Mouse (Mus musculus): ENCODE data around the gene H2al1e. TPM values are rescaled to one million over a fixed set of nuclear protein-coding genes. Genes with fewer than 3 reads are reported as not detected.

The H2al1e gene
- not detected in 2 replicates for polyA plus RNA-seq (2015; fragmentation: Nextera tagmentation; extraction: Ambion mirVana)

DNA sequence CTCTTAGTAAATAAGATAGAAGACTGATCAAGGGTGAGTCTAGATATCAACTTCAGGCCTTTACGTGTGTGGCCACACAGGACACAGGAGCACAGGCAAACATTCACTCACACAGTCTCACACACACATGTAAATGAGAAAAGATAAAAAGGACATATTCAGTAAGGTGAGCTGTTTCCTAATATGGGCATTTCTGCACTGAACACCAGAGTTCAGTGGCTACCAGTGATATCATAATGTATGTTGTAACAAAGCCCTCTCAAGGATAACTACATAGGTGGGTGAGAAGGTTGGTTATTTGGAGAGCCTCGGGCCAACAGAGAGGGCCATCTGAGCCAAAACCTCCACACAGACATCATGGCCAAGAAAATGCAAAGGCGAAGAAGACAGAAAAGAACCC, at the start of gene H2al1e:
H2al1e (plus strand) TSS at position 301 of the 400 bp plus-strand sequence.

DNA sequence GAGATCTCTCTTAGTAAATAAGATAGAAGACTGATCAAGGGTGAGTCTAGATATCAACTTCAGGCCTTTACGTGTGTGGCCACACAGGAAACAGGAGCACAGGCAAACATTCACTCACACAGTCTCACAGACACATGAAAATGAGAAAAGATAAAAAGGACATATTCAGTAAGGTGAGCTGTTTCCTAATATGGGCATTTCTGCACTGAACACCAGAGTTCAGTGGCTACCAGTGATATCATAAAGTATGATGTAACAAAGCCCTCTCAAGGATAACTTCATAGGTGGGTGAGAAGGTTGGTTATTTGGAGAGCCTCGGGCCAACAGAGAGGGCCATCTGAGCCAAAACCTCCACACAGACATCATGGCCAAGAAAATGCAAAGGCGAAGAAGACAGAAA, 12.8 kb upstream of the H2al1e start, which contains the start of gene H2al1a:
H2al1a (plus strand) TSS at position 301 of the 400 bp plus-strand sequence.

DNA sequence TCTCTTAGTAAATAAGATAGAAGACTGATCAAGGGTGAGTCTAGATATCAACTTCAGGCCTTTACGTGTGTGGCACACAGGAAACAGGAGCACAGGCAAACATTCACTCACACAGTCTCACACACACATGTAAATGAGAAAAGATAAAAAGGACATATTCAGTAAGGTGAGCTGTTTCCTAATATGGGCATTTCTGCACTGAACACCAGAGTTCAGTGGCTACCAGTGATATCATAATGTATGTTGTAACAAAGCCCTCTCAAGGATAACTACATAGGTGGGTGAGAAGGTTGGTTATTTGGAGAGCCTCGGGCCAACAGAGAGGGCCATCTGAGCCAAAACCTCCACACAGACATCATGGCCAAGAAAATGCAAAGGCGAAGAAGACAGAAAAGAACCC, 9.6 kb upstream of the H2al1e start, which contains the start of gene H2al1b:
H2al1b (plus strand) TSS at position 301 of the 400 bp plus-strand sequence.

DNA sequence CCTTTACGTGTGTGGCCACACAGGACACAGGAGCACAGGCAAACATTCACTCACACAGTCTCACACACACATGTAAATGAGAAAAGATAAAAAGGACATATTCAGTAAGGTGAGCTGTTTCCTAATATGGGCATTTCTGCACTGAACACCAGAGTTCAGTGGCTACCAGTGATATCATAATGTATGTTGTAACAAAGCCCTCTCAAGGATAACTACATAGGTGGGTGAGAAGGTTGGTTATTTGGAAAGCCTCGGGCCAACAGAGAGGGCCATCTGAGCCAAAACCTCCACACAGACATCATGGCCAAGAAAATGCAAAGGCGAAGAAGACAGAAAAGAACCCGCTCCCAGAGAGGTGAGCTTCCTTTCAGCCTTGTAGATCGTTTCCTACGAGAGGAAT, 6.4 kb upstream of the H2al1e start, which contains the start of gene H2al1c:
H2al1c (plus strand) TSS at position 301 of the 400 bp plus-strand sequence.

DNA sequence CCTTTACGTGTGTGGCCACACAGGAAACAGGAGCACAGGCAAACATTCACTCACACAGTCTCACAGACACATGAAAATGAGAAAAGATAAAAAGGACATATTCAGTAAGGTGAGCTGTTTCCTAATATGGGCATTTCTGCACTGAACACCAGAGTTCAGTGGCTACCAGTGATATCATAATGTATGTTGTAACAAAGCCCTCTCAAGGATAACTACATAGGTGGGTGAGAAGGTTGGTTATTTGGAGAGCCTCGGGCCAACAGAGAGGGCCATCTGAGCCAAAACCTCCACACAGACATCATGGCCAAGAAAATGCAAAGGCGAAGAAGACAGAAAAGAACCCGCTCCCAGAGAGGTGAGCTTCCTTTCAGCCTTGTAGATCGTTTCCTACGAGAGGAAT, 3.2 kb upstream of the H2al1e start, which contains the start of gene H2al1d:
H2al1d (plus strand) TSS at position 301 of the 400 bp plus-strand sequence.

DNA sequence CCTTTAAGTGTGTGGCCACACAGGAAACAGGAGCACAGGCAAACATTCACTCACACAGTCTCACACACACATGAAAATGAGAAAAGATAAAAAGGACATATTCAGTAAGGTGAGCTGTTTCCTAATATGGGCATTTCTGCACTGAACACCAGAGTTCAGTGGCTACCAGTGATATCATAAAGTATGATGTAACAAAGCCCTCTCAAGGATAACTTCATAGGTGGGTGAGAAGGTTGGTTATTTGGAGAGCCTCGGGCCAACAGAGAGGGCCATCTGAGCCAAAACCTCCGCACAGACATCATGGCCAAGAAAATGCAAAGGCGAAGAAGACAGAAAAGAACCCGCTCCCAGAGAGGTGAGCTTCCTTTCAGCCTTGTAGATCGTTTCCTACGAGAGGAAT, 3.1 kb downstream of the H2al1e start, which contains the start of gene H2al1f:
H2al1f (plus strand) TSS at position 301 of the 400 bp plus-strand sequence.

DNA sequence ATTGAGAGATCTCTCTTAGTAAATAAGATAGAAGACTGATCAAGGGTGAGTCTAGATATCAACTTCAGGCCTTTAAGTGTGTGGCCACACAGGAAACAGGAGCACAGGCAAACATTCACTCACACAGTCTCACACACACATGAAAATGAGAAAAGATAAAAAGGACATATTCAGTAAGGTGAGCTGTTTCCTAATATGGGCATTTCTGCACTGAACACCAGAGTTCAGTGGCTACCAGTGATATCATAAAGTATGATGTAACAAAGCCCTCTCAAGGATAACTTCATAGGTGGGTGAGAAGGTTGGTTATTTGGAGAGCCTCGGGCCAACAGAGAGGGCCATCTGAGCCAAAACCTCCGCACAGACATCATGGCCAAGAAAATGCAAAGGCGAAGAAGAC, 6.2 kb downstream of the H2al1e start, which contains the start of gene H2al1g:
H2al1g (plus strand) TSS at position 301 of the 400 bp plus-strand sequence.

DNA sequence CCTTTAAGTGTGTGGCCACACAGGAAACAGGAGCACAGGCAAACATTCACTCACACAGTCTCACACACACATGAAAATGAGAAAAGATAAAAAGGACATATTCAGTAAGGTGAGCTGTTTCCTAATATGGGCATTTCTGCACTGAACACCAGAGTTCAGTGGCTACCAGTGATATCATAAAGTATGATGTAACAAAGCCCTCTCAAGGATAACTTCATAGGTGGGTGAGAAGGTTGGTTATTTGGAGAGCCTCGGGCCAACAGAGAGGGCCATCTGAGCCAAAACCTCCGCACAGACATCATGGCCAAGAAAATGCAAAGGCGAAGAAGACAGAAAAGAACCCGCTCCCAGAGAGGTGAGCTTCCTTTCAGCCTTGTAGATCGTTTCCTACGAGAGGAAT, 9.5 kb downstream of the H2al1e start, which contains the start of gene H2al1h:
H2al1h (plus strand) TSS at position 301 of the 400 bp plus-strand sequence.

DNA sequence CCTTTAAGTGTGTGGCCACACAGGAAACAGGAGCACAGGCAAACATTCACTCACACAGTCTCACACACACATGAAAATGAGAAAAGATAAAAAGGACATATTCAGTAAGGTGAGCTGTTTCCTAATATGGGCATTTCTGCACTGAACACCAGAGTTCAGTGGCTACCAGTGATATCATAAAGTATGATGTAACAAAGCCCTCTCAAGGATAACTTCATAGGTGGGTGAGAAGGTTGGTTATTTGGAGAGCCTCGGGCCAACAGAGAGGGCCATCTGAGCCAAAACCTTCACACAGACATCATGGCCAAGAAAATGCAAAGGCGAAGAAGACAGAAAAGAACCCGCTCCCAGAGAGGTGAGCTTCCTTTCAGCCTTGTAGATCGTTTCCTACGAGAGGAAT, 12.6 kb downstream of the H2al1e start, which contains the start of gene H2al1i:
H2al1i (plus strand) TSS at position 301 of the 400 bp plus-strand sequence.

DNA sequence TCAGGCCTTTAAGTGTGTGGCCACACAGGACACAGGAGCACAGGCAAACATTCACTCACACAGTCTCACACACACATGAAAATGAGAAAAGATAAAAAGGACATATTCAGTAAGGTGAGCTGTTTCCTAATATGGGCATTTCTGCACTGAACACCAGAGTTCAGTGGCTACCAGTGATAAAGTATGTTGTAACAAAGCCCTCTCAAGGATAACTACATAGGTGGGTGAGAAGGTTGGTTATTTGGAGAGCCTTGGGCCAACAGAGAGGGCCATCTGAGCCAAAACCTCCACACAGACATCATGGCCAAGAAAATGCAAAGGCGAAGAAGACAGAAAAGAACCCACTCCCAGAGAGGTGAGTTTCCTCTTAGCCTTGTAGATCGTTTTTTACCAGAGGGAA, 15.8 kb downstream of the H2al1e start, which contains the start of gene H2al1j:
H2al1j (plus strand) TSS at position 301 of the 400 bp plus-strand sequence.

Other genes with a start within 250 kb of the H2al1e start
- not detected in 2 replicates for gene H2al1a, start 12.7 kb upstream of the H2al1e start, polyA plus RNA-seq (2015; fragmentation: Nextera tagmentation; extraction: Ambion mirVana)
- not detected in 2 replicates for gene H2al1b, start 9.5 kb upstream of the H2al1e start, polyA plus RNA-seq (2015; fragmentation: Nextera tagmentation; extraction: Ambion mirVana)
- gene H2al1c, start 6.3 kb upstream of the H2al1e start, polyA plus RNA-seq (2015; fragmentation: Nextera tagmentation; extraction: Ambion mirVana) = not detected in 2 replicates
- gene H2al1d, start 3.1 kb upstream of the H2al1e start, polyA plus RNA-seq (2015; fragmentation: Nextera tagmentation; extraction: Ambion mirVana) = not detected in 2 replicates
- not detected in 2 replicates for gene H2al1f, start 3.2 kb downstream of the H2al1e start, polyA plus RNA-seq (2015; fragmentation: Nextera tagmentation; extraction: Ambion mirVana)
- gene H2al1g, start 6.3 kb downstream of the H2al1e start, polyA plus RNA-seq (2015; fragmentation: Nextera tagmentation; extraction: Ambion mirVana) = not detected in 2 replicates
- not detected in 2 replicates for gene H2al1h, start 9.6 kb downstream of the H2al1e start, polyA plus RNA-seq (2015; fragmentation: Nextera tagmentation; extraction: Ambion mirVana)
- not detected in 2 replicates for gene H2al1i, start 12.7 kb downstream of the H2al1e start, polyA plus RNA-seq (2015; fragmentation: Nextera tagmentation; extraction: Ambion mirVana)
- gene H2al1j, start 15.9 kb downstream of the H2al1e start, polyA plus RNA-seq (2015; fragmentation: Nextera tagmentation; extraction: Ambion mirVana) = not detected in 2 replicates